Mouse (Mus musculus): ENCODE data around the gene Sox3. TPM values are rescaled to one million over a fixed set of nuclear protein-coding genes. Genes with fewer than 3 reads are reported as not detected.

Gene Sox3
- total RNA-seq (2023) = not detected in 4 replicates

GRCm38 (mm10) chrX:60892801-60893681 lies at the start of gene Sox3:
Gene Sox3 (minus strand): TSS chrX:60893430.

All from B cell, adult 62 days (primary cell).